Comparison of ENCODE assay signal across 20 mouse cellular contexts in genomic region chr6:93230450-93230849, GRCm38 (mm10).
DNase-seq lines count a peak whose midpoint lies in the region; ATAC-seq and TF ChIP-seq lines count a peak whose summit lies in the region.
"Had no signal": no experiment of that assay in that cellular context is flagged by ENCODE, and none has a peak within 500 bp of the region (broad histone marks: within the 10 kb centered on the region; RNA-seq: fewer than 3 reads in every experiment).

No protein-coding gene starts in this region.

- no peak overlapping the region for H3K4me3 ChIP-seq in embryonic facial prominence, embryonic 14.5 days (ENCODE audit: low read depth, low read length)
- no peak overlapping the region for H3K4me3 ChIP-seq in embryonic facial prominence, embryonic 10.5 days
- H3K4me3 ChIP-seq in lung, embryonic 14.5 days (ENCODE audit: low read depth, low read length) = no peak overlapping the region
- no peak overlapping the region for H3K4me3 ChIP-seq in stomach, embryonic 14.5 days (ENCODE audit: low read depth, low read length)
- H3K4me3 ChIP-seq: midbrain, embryonic 15.5 days; neural tube, embryonic 15.5 days had no signal

- H3K27ac ChIP-seq in embryonic facial prominence, embryonic 14.5 days (replicated peaks; ENCODE audit: low read depth, low read length) = no peak overlapping the region
- H3K27ac ChIP-seq in embryonic facial prominence, embryonic 10.5 days (replicated peaks) = no peak overlapping the region
- 0 out of 2 replicates have a peak overlapping the region, but pooled peaks have one; percentile 9 for H3K27ac ChIP-seq in lung, embryonic 14.5 days (ENCODE audit: low read depth)
- H3K27ac ChIP-seq in stomach, embryonic 14.5 days (ENCODE audit: low read length) = peak overlapping the region; percentile 72; the same call in 1 of the 2 replicates
- H3K27ac ChIP-seq: midbrain, embryonic 15.5 days; neural tube, embryonic 15.5 days had no signal

- H3K27me3 ChIP-seq in embryonic facial prominence, embryonic 14.5 days (replicated peaks; ENCODE audit: control insufficient read depth, insufficient read depth, low read length) = no peaks in the 10 kb centered on the region
- H3K27me3 ChIP-seq in embryonic facial prominence, embryonic 10.5 days (replicated peaks; ENCODE audit: low read depth, poor library complexity, severe bottlenecking) = no peaks in the 10 kb centered on the region
- no peaks in the 10 kb centered on the region for H3K27me3 ChIP-seq in lung, embryonic 14.5 days (ENCODE audit: insufficient read depth, low read length)
- no peaks in the 10 kb centered on the region for H3K27me3 ChIP-seq in stomach, embryonic 14.5 days (ENCODE audit: control insufficient read depth, insufficient read depth, low read length)
- H3K27me3 ChIP-seq: CH12.LX; midbrain, embryonic 15.5 days; neural tube, embryonic 15.5 days had no signal

- no peaks in the 10 kb centered on the region for H3K36me3 ChIP-seq in embryonic facial prominence, embryonic 14.5 days (ENCODE audit: control insufficient read depth, insufficient read depth, low read length)
- no peaks in the 10 kb centered on the region for H3K36me3 ChIP-seq in embryonic facial prominence, embryonic 10.5 days (replicated peaks)
- no peaks in the 10 kb centered on the region for H3K36me3 ChIP-seq in lung, embryonic 14.5 days (ENCODE audit: insufficient read depth)
- no peaks in the 10 kb centered on the region for H3K36me3 ChIP-seq in stomach, embryonic 14.5 days (ENCODE audit: control insufficient read depth, insufficient read depth, low read length)
- H3K36me3 ChIP-seq: midbrain, embryonic 15.5 days; neural tube, embryonic 15.5 days had no signal

- no peak for ATAC-seq in embryonic facial prominence, embryonic 14.5 days (ENCODE audit: low read depth)
- ATAC-seq in lung, embryonic 14.5 days (ENCODE audit: insufficient read depth) = no peak
- peak; percentile 65; the same call in 1 of the 2 replicates for ATAC-seq in stomach, embryonic 14.5 days (ENCODE audit: insufficient number of reproducible peaks, insufficient read depth, low FRiP score, low read depth)
- ATAC-seq: forebrain, embryonic 14.5 days; midbrain, embryonic 15.5 days had no signal

- 46% methylated on average over 5 of the region's 5 CpGs for WGBS in embryonic facial prominence, embryonic 14.5 days
- WGBS in embryonic facial prominence, embryonic 10.5 days = 74% methylated on average over 5 of the region's 5 CpGs
- 45% methylated on average over 5 of the region's 5 CpGs for WGBS in lung, embryonic 14.5 days
- 29% methylated on average over 5 of the region's 5 CpGs for WGBS in stomach, embryonic 14.5 days

- TF ChIP-seq CTCF in lung, embryonic 14.5 days (IDR thresholded peaks at IDR 0.05; ENCODE audit: low read depth) = no peak

- peaks cover 10% of the 10 kb centered on the region for H3K4me1 ChIP-seq in embryonic facial prominence, embryonic 14.5 days (ENCODE audit: control insufficient read depth, insufficient read depth, low read length)
- peaks cover 7% of the 10 kb centered on the region for H3K4me1 ChIP-seq in embryonic facial prominence, embryonic 10.5 days
- H3K4me1 ChIP-seq in lung, embryonic 14.5 days (ENCODE audit: insufficient read depth) = peaks cover 11% of the 10 kb centered on the region; the same call in 1 of the 2 replicates
- H3K4me1 ChIP-seq in stomach, embryonic 14.5 days (ENCODE audit: control insufficient read depth, insufficient read depth, low read length) = no peaks in the 10 kb centered on the region
- H3K4me1 ChIP-seq: midbrain, embryonic 15.5 days had no signal

- DNase-seq in embryonic facial prominence, embryonic 14.5 days (ENCODE audit: low spot score) = peak; percentile 61
- no peak for DNase-seq in embryonic facial prominence, embryonic 10.5 days (ENCODE audit: low spot score)
- peak; percentile 45 for DNase-seq in lung, embryonic 14.5 days
- DNase-seq in lung, postnatal 25 days (ENCODE audit: low spot score) = no peak
- peak; percentile 69 for DNase-seq in NIH3T3 (ENCODE audit: low read depth)
- DNase-seq in thymus, postnatal 4 days = no peak
- no peak for DNase-seq in urinary bladder, adult 18-20 months (ENCODE audit: low spot score in 2 of 2)
- DNase-seq: adrenal gland, adult 8-10 months; cerebellum, adult 11-12 months; cerebellum, postnatal 14 days; heart, postnatal 10 days; kidney, postnatal 36 days; left cerebral cortex, postnatal 4 days; liver; thymus, adult 2 months had no signal

- no peaks in the 10 kb centered on the region for H3K9me3 ChIP-seq in embryonic facial prominence, embryonic 14.5 days (ENCODE audit: control insufficient read depth, low read length)
- no peaks in the 10 kb centered on the region for H3K9me3 ChIP-seq in embryonic facial prominence, embryonic 10.5 days
- H3K9me3 ChIP-seq in lung, embryonic 14.5 days (ENCODE audit: low read depth, low read length) = no peaks in the 10 kb centered on the region
- no peaks in the 10 kb centered on the region for H3K9me3 ChIP-seq in stomach, embryonic 14.5 days (ENCODE audit: control insufficient read depth, low read depth, low read length)
- H3K9me3 ChIP-seq: midbrain, embryonic 15.5 days; neural tube, embryonic 15.5 days had no signal

- H3K9ac ChIP-seq in embryonic facial prominence, embryonic 14.5 days (ENCODE audit: low read depth, low read length) = no peak overlapping the region
- no peak overlapping the region for H3K9ac ChIP-seq in lung, embryonic 14.5 days
- no peak overlapping the region for H3K9ac ChIP-seq in stomach, embryonic 14.5 days (replicated peaks; ENCODE audit: low read depth, low read length)
- H3K9ac ChIP-seq: midbrain, embryonic 15.5 days; neural tube, embryonic 15.5 days had no signal

- H3K4me2 ChIP-seq in embryonic facial prominence, embryonic 14.5 days (ENCODE audit: low read depth, low read length) = no peak overlapping the region
- H3K4me2 ChIP-seq in lung, embryonic 14.5 days = no peak overlapping the region
- H3K4me2 ChIP-seq in stomach, embryonic 14.5 days (replicated peaks; ENCODE audit: low read depth, low read length) = no peak overlapping the region; the same call in 1 of the 2 replicates
- H3K4me2 ChIP-seq: midbrain, embryonic 15.5 days; neural tube, embryonic 15.5 days had no signal

Comparison
In these comparisons a context has a peak if more than half of its experiments do, and no peak if none do; other contexts are left out.
1. DNase-seq: peak in embryonic facial prominence, embryonic 14.5 days (single experiment), lung, embryonic 14.5 days (single experiment) and NIH3T3 (single experiment); none in embryonic facial prominence, embryonic 10.5 days (single experiment), lung, postnatal 25 days (single experiment), thymus, postnatal 4 days (single experiment) and urinary bladder, adult 18-20 months (0 of 2).
2. H3K27ac ChIP-seq: peak in lung, embryonic 14.5 days (single experiment) and stomach, embryonic 14.5 days (single experiment); none in embryonic facial prominence, embryonic 14.5 days (single experiment) and embryonic facial prominence, embryonic 10.5 days (single experiment).